Mouse (Mus musculus) olfactory bulb, adult 2 months (tissue): ENCODE results near the gene Pbxip1.

ENCODE experiments used
- CTCF ChIP-seq: fragments of 200-500 bp; IDR thresholded peaks from 2 replicates; pipeline ENCODE4 v1.5.1; 2012; ENCODE audit warnings: low read depth, mild to moderate bottlenecking, low read length, moderate library complexity; ENCODE audit not compliant: insufficient read depth
- POLR2A ChIP-seq: fragments of 200-500 bp; IDR thresholded peaks from 2 replicates; pipeline ENCODE4 v1.6.1; 2012; ENCODE audit warnings: mild to moderate bottlenecking, low read depth, low read length, moderate library complexity; ENCODE audit not compliant: insufficient read depth

- TF ChIP-seq CTCF: no peak
- TF ChIP-seq POLR2A: peak; percentile 49; the same call in 1 of the 2 replicates
Measured at GRCm38 (mm10) chr3:89458965-89459807, 22.7 kb downstream of the Pbxip1 start.
